Mouse (Mus musculus) thymus, adult 2 months (tissue): ENCODE results near the gene Slc51b. TPM values are rescaled to one million over a fixed set of nuclear protein-coding genes. Genes with fewer than 3 reads are reported as not detected.

Experiments used
- DNase-seq: peaks from one replicate; pipeline ENCODE4 v3.0.0; 2021
- H3K27ac ChIP-seq: fragments of 200-500 bp; 2 replicates; pipeline ENCODE4 v1.5.1; 2012; ENCODE audit warnings: low read length, control low read depth; ENCODE audit not compliant: control insufficient read depth, insufficient read depth
- H3K27me3 ChIP-seq: fragments of 200-500 bp; 2 replicates; pipeline ENCODE4 v1.6.1; 2012; ENCODE audit warnings: mild to moderate bottlenecking, low read length, moderate library complexity, mixed read lengths; ENCODE audit not compliant: control insufficient read depth, insufficient read depth
- H3K36me3 ChIP-seq: fragments of 200-500 bp; 2 replicates; pipeline ENCODE4 v1.6.1; 2012; ENCODE audit warnings: mild to moderate bottlenecking, low read length, moderate library complexity; ENCODE audit not compliant: control insufficient read depth, insufficient read depth
- H3K4me1 ChIP-seq: fragments of 200-500 bp; replicated peaks from 2 replicates; pipeline ENCODE4 v1.6.1; 2012; ENCODE audit warnings: low read length; ENCODE audit not compliant: control insufficient read depth, insufficient read depth
- H3K4me3 ChIP-seq: fragments of 200-500 bp; 2 replicates; pipeline ENCODE4 v1.5.1; 2012; ENCODE audit warnings: mild to moderate bottlenecking, low read length, control low read depth, moderate library complexity; ENCODE audit not compliant: control insufficient read depth, insufficient read depth
- CTCF ChIP-seq: fragments of 200-500 bp; IDR thresholded peaks from 2 replicates; pipeline ENCODE4 v1.5.1; 2012; ENCODE audit warnings: mild to moderate bottlenecking, control low read depth, low read length, moderate library complexity, borderline replicate concordance; ENCODE audit not compliant: control insufficient read depth, poor library complexity, insufficient read depth; ENCODE audit errors: extremely low read depth
- POLR2A ChIP-seq: fragments of 200-500 bp; IDR thresholded peaks from 2 replicates; pipeline ENCODE4 v1.6.1; 2012; ENCODE audit warnings: mild to moderate bottlenecking, low read length, control low read depth, moderate library complexity; ENCODE audit not compliant: control insufficient read depth, poor library complexity, insufficient read depth; ENCODE audit errors: extremely low read depth
- WGBS: fragments of 180-500 bp; shearing (Covaris S2); methylation state at CpG from one replicate; pipeline ENCODE4 v1.1.7; 2018; 5-methylcytosine and 5-hydroxymethylcytosine counted together
- polyA plus RNA-seq: library from polyadenylated mRNA; depleted of rRNA; stranded (reverse); fragments of >200 nt; gene quantifications from 2 replicates; pipeline ENCODE4 v1.2.3, GENCODE M21; 2012

Slc51b gene
- polyA plus RNA-seq, 1 experiment = 0.22 TPM

GRCm38 (mm10) chr9:65434140-65434539 lies 11.4 kb upstream of the Slc51b start:
- Histone ChIP-seq H3K4me3 (no peak overlapping the region), H3K36me3 (0 out of 2 replicates have a peak, but pooled peaks cover under 1% of the 10 kb centered on the region), H3K27me3 (no peaks in the 10 kb centered on the region), H3K27ac (no peak overlapping the region), H3K4me1 (peaks cover 4% of the 10 kb centered on the region)
- TF ChIP-seq POLR2A (no peak), CTCF (no peak)
- DNase-seq = peak; percentile 70
- WGBS = 74% methylated on average over 5 of the region's 5 CpGs

DNA sequence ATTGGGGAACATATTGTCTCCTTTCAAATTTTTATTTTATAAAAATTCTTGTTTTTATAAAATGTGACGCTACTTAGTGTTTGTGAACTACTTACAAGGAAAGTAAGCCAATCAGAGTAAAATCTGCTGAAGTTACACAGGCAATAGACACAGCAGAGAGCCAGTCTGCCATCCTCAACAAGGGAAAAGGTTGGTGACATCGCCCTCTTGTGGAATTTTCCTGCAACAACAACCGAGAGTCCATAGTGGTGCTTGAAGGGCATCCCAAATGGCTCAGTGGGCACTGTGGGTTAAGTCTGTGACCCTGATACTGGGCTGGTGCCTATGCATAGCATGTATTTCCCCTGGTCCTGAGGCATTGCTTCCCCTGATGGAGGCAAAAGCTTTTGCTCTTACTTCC lies 9.5 kb upstream of the Slc51b start:
- DNase-seq = peak; percentile 84
- no peak overlapping the region for H3K27ac ChIP-seq
- H3K27me3 ChIP-seq = no peaks in the 10 kb centered on the region
- H3K4me1 ChIP-seq = peaks cover 4% of the 10 kb centered on the region
- H3K36me3 ChIP-seq = no peaks in the 10 kb centered on the region
- H3K4me3 ChIP-seq = no peak overlapping the region
- TF ChIP-seq CTCF (peak; percentile 23; the same call in 1 of the 2 replicates), POLR2A (no peak)
- WGBS = 5% methylated on average over 3 of the region's 3 CpGs

DNA sequence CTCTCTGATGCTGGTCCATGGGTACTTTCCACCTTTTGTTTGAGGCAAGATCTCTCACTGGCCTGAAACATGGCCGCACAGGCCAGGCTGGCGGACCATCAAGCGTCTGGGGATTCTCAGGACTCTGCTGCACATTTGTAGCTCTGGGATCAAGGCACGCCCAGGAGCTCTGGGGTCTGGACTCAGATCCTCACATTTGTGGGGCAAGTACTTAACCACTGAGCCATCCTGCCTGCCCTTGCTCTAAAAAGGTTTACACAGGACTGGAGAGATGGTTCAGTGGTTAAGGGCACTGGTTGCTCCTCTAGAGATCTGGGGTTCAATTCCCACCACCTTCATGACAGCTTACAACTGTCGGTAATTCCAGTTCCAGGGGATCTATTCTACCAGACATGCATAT lies 8.2 kb upstream of the Slc51b start:
- H3K36me3 ChIP-seq = no peaks in the 10 kb centered on the region
- WGBS = 95% methylated on average over 5 of the region's 5 CpGs
- H3K4me3 ChIP-seq = no peak overlapping the region
- H3K27ac ChIP-seq = no peak overlapping the region
- DNase-seq = no peak
- H3K4me1 ChIP-seq = no peaks in the 10 kb centered on the region
- TF ChIP-seq CTCF = no peak
- TF ChIP-seq POLR2A = no peak
- no peaks in the 10 kb centered on the region for H3K27me3 ChIP-seq

- no peaks in the 10 kb centered on the region for H3K4me1 ChIP-seq
Measured at GRCm38 (mm10) chr9:65430401-65430800, 7.6 kb upstream of the Slc51b start.

GRCm38 (mm10) chr9:65428003-65428402 lies 5.2 kb upstream of the Slc51b start:
- Histone ChIP-seq H3K27me3 (no peaks in the 10 kb centered on the region), H3K4me3 (no peak overlapping the region), H3K36me3 (no peaks in the 10 kb centered on the region), H3K27ac (no peak overlapping the region), H3K4me1 (no peaks in the 10 kb centered on the region)
- 94% methylated on average over 5 of the region's 5 CpGs for WGBS
- no peak for DNase-seq
- no peak for TF ChIP-seq POLR2A
- no peak for TF ChIP-seq CTCF

More at GRCm38 (mm10) chr9:65430401-65430800, 7.6 kb upstream of the Slc51b start:
- Histone ChIP-seq H3K27me3 (no peaks in the 10 kb centered on the region), H3K27ac (no peak overlapping the region), H3K36me3 (no peaks in the 10 kb centered on the region), H3K4me3 (no peak overlapping the region)
- no peak for DNase-seq
- TF ChIP-seq POLR2A (no peak), CTCF (no peak)

DNA sequence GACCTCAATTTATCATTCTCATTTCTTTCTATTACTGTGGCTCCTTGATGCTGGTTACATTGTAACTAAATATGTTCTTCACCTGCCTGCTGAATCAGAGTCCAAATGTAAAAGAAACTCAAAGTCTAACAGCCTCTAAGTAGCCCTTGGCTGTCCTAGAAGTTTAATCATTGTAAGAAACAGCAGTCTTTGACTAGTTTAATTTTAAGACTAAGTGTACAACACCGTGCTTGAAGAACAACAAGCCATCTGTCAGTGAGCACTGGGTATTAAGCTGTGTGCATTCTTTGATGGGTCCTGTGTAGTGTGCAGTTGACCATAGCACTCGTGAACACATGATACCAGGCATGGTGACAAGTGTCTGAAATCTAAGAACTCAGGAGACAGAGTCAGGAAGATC lies 4.8 kb upstream of the Slc51b start:
- no peak overlapping the region for H3K27ac ChIP-seq
- H3K4me1 ChIP-seq = no peaks in the 10 kb centered on the region
- no peak overlapping the region for H3K4me3 ChIP-seq
- 90% methylated on average over 2 of the region's 2 CpGs for WGBS
- H3K36me3 ChIP-seq = no peaks in the 10 kb centered on the region
- H3K27me3 ChIP-seq = no peaks in the 10 kb centered on the region
- no peak for DNase-seq
- TF ChIP-seq POLR2A (no peak), CTCF (no peak)

DNA sequence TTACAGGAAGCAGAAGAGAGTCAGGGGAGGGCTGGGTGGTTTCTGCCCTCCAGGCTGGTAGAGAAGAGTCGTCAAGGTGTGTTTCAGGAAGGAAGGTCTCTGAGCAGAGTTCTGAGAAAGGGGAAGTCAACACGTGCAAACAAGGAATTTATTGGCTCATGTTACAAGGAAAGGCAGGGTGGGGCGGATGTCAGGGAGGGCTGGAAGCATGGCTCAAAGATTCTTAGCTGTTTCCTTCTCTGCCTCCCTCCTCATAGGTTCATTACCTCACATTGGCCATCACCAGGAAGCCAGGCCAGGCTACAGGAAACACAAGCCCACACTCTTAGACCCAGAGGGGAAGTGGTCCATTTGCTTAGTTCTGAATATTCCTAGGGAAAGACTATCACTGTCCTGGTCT lies 1.6 kb upstream of the Slc51b start:
- no peaks in the 10 kb centered on the region for H3K36me3 ChIP-seq
- TF ChIP-seq CTCF (no peak), POLR2A (no peak)
- DNase-seq = no peak
- 12% methylated on average over 3 of the region's 3 CpGs for WGBS
- no peak overlapping the region for H3K27ac ChIP-seq
- H3K4me3 ChIP-seq = no peak overlapping the region
- no peaks in the 10 kb centered on the region for H3K4me1 ChIP-seq
- no peaks in the 10 kb centered on the region for H3K27me3 ChIP-seq
